Mouse (Mus musculus): ENCODE measurements around the gene 1190007I07Rik. TPM values are rescaled to one million over a fixed set of nuclear protein-coding genes. Genes with fewer than 3 reads are reported as not detected.

1190007I07Rik gene
- polyA plus RNA-seq, 1 experiment from 2014 or later, result 44.9 TPM

DNA sequence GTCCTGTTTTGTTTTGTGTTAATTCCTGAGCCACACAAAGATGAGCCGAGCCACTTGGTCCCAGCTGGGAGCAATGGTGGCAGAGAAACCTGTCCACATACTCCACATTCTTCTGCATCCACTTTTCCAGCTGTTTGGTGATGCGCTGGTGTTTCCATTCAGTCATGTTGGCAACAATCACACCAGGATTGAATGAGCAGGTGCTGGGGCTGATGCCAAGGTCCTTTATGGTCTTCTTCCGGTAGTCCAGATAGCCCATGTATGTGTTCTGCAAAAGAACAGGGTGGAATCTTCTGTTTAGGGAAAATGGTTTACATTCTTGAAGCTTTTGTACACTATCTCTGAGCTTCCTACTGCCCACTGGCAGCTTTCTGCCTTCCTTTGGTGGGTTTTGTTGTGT, 31.6 kb upstream of the 1190007I07Rik start:
- H3K27ac ChIP-seq (replicated peaks in 1 of 2; ENCODE audit: control insufficient read depth in 1 of 2, insufficient read depth in 1 of 2, low read depth in 2 of 2, low read length in 2 of 2), result no peak overlapping the region
- H3K27me3 ChIP-seq (ENCODE audit: control insufficient read depth, insufficient read depth, low read length), result no peaks in the 10 kb centered on the region
- H3K9ac ChIP-seq (ENCODE audit: low read length), result no peak overlapping the region
- H3K36me3 ChIP-seq (ENCODE audit: control insufficient read depth, insufficient read depth, low read length), result peaks cover 18% of the 10 kb centered on the region
- H3K4me1 ChIP-seq (ENCODE audit: control insufficient read depth in 2 of 2, insufficient read depth in 2 of 2, low read length in 2 of 2), result no peaks in the 10 kb centered on the region
- H3K4me2 ChIP-seq (ENCODE audit: low read length), result no peak overlapping the region
- ATAC-seq (ENCODE audit: insufficient number of reproducible peaks, insufficient read depth, low FRiP score, low read depth), result no peak
- H3K4me3 ChIP-seq (ENCODE audit: control insufficient read depth in 1 of 2, insufficient read depth in 1 of 2, low read depth in 1 of 2, low read length in 2 of 2), result no peak overlapping the region
- 77% methylated on average over 3 of the region's 3 CpGs for WGBS
- H3K9me3 ChIP-seq (ENCODE audit: control insufficient read depth, low read length), result no peaks in the 10 kb centered on the region

DNA sequence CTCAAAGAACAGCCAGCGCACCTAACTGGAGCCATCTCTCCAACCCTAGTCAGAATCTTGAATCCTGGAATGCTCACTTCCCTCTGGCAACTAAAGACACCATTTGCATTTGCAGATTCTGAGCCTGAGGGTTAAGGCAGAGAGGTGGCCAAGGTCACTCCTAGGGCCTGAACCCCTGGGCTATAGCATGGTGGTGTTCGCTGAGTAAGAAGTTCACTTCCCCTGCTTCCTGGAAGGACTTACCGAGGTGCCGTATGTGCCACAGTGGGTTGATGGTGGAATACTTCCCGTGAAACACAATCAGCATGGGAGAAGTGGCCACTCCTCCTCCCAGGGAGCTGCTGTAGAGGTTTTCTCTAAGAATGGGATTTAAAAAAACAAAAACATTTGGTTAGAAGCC, 29.6 kb upstream of the 1190007I07Rik start:
- H3K27ac ChIP-seq (replicated peaks in 1 of 2; ENCODE audit: control insufficient read depth in 1 of 2, insufficient read depth in 1 of 2, low read depth in 2 of 2, low read length in 2 of 2), result no peak overlapping the region
- H3K27me3 ChIP-seq (ENCODE audit: control insufficient read depth, insufficient read depth, low read length), result no peaks in the 10 kb centered on the region
- no peaks in the 10 kb centered on the region for H3K4me1 ChIP-seq (ENCODE audit: control insufficient read depth in 2 of 2, insufficient read depth in 2 of 2, low read length in 2 of 2)
- peaks cover 27% of the 10 kb centered on the region for H3K36me3 ChIP-seq (ENCODE audit: control insufficient read depth, insufficient read depth, low read length)
- no peak overlapping the region for H3K4me2 ChIP-seq (ENCODE audit: low read length)
- H3K9ac ChIP-seq (ENCODE audit: low read length), result no peak overlapping the region
- no peak overlapping the region for H3K4me3 ChIP-seq (ENCODE audit: control insufficient read depth in 1 of 2, insufficient read depth in 1 of 2, low read depth in 1 of 2, low read length in 2 of 2)
- ATAC-seq (ENCODE audit: insufficient number of reproducible peaks, insufficient read depth, low FRiP score, low read depth), result no peak
- 58% methylated on average over 5 of the region's 5 CpGs for WGBS
- no peaks in the 10 kb centered on the region for H3K9me3 ChIP-seq (ENCODE audit: control insufficient read depth, low read length)

DNA sequence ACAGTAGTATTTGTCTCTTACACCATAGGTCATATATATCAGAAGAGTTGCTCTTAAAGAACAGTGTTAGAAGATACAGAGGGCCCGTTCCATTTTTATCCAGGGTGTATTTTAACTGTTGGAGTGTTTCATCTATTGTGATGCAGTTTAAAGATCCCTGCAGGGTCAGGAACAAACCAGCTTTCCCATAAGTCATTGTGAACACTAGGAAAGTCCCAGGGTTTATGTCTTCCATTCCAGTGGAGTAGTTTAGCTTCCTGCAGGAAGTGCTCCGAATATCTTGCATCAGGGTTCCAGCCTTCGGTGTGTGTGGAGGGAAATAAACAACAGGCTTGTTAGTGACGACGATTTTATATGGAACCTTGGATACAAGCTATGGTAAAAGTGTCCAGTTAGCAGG, 28.2 kb upstream of the 1190007I07Rik start:
- H3K9ac ChIP-seq (ENCODE audit: low read length), result no peak overlapping the region
- no peak overlapping the region for H3K4me3 ChIP-seq (ENCODE audit: control insufficient read depth in 1 of 2, insufficient read depth in 1 of 2, low read depth in 1 of 2, low read length in 2 of 2)
- no peak overlapping the region for H3K4me2 ChIP-seq (ENCODE audit: low read length)
- H3K9me3 ChIP-seq (ENCODE audit: control insufficient read depth, low read length), result no peaks in the 10 kb centered on the region
- ATAC-seq (ENCODE audit: insufficient number of reproducible peaks, insufficient read depth, low FRiP score, low read depth), result no peak
- no peaks in the 10 kb centered on the region for H3K27me3 ChIP-seq (ENCODE audit: control insufficient read depth, insufficient read depth, low read length)
- peaks cover 41% of the 10 kb centered on the region for H3K36me3 ChIP-seq (ENCODE audit: control insufficient read depth, insufficient read depth, low read length)
- no peak overlapping the region for H3K27ac ChIP-seq (replicated peaks in 1 of 2; ENCODE audit: control insufficient read depth in 1 of 2, insufficient read depth in 1 of 2, low read depth in 2 of 2, low read length in 2 of 2)
- WGBS, result 84% methylated on average over 5 of the region's 5 CpGs
- H3K4me1 ChIP-seq (ENCODE audit: control insufficient read depth in 2 of 2, insufficient read depth in 2 of 2, low read length in 2 of 2), result no peaks in the 10 kb centered on the region

DNA sequence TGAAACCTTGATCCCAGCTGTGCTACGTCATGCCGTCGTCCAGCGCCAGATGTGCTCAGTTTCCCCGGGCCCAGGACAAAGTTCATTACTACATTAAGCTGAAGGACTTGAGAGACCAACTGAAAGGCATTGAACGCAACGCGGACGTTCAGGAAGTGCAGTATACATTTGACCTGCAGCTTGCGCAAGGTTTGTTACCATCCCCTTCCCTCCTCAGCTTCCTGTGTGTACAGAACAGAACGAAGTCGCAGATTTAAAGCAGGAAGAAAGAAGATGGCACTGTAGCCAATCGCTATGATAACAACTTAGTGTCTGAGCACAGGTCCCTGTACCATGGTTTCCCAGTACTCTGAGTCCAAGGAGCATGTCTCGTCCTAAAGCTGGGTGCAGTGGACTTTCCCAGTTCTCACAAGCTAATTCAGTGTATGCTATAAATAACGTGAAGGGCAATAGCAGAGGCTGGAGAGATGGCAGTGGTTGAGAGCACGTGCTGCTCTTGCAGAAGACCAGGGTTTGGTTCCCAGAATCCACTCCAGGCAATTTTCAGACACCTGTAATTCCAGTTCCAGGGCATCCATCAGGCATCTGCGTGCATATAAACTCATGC, 24.3 kb upstream of the 1190007I07Rik start:
- H3K4me3 ChIP-seq (ENCODE audit: control insufficient read depth in 1 of 2, insufficient read depth in 1 of 2, low read depth in 1 of 2, low read length in 2 of 2), result no peak overlapping the region
- peaks cover 77% of the 10 kb centered on the region for H3K36me3 ChIP-seq (ENCODE audit: control insufficient read depth, insufficient read depth, low read length)
- ATAC-seq (ENCODE audit: insufficient number of reproducible peaks, insufficient read depth, low FRiP score, low read depth), result no peak

DNA sequence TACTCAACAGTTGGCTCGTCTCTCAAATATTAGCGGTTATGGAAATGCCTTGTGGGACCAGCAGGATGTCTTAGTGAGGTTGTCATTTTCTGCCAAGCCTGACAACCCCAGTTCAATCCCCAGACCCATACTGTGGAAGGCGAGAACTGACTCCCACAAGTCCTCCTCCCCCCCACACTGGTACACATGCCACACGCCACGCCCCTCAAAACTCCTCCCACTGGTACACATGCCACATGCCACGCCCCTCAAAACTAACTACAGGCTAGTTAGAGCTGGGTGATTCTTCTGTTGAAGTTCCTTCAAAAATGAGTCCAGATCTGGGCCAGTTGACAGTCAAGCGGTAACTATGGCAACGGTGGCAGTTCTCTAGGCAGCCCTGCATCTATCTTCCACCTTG, 23.1 kb upstream of the 1190007I07Rik start:
- Histone ChIP-seq H3K9me3 (ENCODE audit: control insufficient read depth, low read length) (no peaks in the 10 kb centered on the region), H3K27me3 (ENCODE audit: control insufficient read depth, insufficient read depth, low read length) (no peaks in the 10 kb centered on the region), H3K9ac (ENCODE audit: low read length) (no peak overlapping the region), H3K4me2 (ENCODE audit: low read length) (no peak overlapping the region), H3K4me1 (ENCODE audit: control insufficient read depth in 2 of 2, insufficient read depth in 2 of 2, low read length in 2 of 2) (no peaks in the 10 kb centered on the region), H3K36me3 (ENCODE audit: control insufficient read depth, insufficient read depth, low read length) (peaks cover 81% of the 10 kb centered on the region), H3K4me3 (ENCODE audit: control insufficient read depth in 1 of 2, insufficient read depth in 1 of 2, low read depth in 1 of 2, low read length in 2 of 2) (no peak overlapping the region), H3K27ac (replicated peaks in 1 of 2; ENCODE audit: control insufficient read depth in 1 of 2, insufficient read depth in 1 of 2, low read depth in 2 of 2, low read length in 2 of 2) (no peak overlapping the region)
- 94% methylated on average over 8 of the region's 8 CpGs for WGBS
- ATAC-seq (ENCODE audit: insufficient number of reproducible peaks, insufficient read depth, low FRiP score, low read depth), result no peak

More for the DNA sequence above, 24.3 kb upstream of the 1190007I07Rik start:
- H3K9ac ChIP-seq (ENCODE audit: low read length), result no peak overlapping the region
- H3K27me3 ChIP-seq (ENCODE audit: control insufficient read depth, insufficient read depth, low read length), result no peaks in the 10 kb centered on the region
- no peaks in the 10 kb centered on the region for H3K9me3 ChIP-seq (ENCODE audit: control insufficient read depth, low read length)
- WGBS, result 83% methylated on average over 17 of the region's 17 CpGs
- H3K4me2 ChIP-seq (ENCODE audit: low read length), result no peak overlapping the region
- no peaks in the 10 kb centered on the region for H3K4me1 ChIP-seq (ENCODE audit: control insufficient read depth in 2 of 2, insufficient read depth in 2 of 2, low read length in 2 of 2)
- H3K27ac ChIP-seq (replicated peaks in 1 of 2; ENCODE audit: control insufficient read depth in 1 of 2, insufficient read depth in 1 of 2, low read depth in 2 of 2, low read length in 2 of 2), result no peak overlapping the region

DNA sequence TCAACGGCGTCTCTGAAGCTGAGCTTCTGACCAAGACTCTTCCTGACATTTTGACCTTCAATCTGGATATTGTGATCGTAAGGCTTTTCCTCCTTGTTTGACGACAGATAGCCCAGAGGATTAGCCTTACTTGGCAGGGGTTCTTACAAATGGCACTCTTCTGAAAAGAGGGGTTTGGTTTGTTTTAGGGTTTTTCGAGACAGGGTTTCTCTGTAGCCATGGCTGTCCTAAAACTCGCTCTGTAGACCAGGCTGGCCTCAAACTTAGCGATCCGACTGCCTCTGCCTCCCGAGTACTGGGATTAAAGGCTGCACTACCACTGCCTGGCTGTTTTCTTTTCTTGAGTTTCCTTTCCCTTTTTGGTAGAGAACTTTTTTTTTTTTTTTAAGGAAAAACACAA, 18.5 kb upstream of the 1190007I07Rik start:
- WGBS, result 91% methylated on average over 9 of the region's 9 CpGs
- H3K4me2 ChIP-seq (ENCODE audit: low read length), result no peak overlapping the region
- peaks cover 96% of the 10 kb centered on the region for H3K36me3 ChIP-seq (ENCODE audit: control insufficient read depth, insufficient read depth, low read length)
- H3K4me3 ChIP-seq (ENCODE audit: control insufficient read depth in 1 of 2, insufficient read depth in 1 of 2, low read depth in 1 of 2, low read length in 2 of 2), result no peak overlapping the region
- H3K9ac ChIP-seq (ENCODE audit: low read length), result no peak overlapping the region
- ATAC-seq (ENCODE audit: insufficient number of reproducible peaks, insufficient read depth, low FRiP score, low read depth), result no peak
- no peak overlapping the region for H3K27ac ChIP-seq (replicated peaks in 1 of 2; ENCODE audit: control insufficient read depth in 1 of 2, insufficient read depth in 1 of 2, low read depth in 2 of 2, low read length in 2 of 2)
- no peaks in the 10 kb centered on the region for H3K9me3 ChIP-seq (ENCODE audit: control insufficient read depth, low read length)
- H3K4me1 ChIP-seq (ENCODE audit: control insufficient read depth in 2 of 2, insufficient read depth in 2 of 2, low read length in 2 of 2), result no peaks in the 10 kb centered on the region
- H3K27me3 ChIP-seq (ENCODE audit: control insufficient read depth, insufficient read depth, low read length), result no peaks in the 10 kb centered on the region

DNA sequence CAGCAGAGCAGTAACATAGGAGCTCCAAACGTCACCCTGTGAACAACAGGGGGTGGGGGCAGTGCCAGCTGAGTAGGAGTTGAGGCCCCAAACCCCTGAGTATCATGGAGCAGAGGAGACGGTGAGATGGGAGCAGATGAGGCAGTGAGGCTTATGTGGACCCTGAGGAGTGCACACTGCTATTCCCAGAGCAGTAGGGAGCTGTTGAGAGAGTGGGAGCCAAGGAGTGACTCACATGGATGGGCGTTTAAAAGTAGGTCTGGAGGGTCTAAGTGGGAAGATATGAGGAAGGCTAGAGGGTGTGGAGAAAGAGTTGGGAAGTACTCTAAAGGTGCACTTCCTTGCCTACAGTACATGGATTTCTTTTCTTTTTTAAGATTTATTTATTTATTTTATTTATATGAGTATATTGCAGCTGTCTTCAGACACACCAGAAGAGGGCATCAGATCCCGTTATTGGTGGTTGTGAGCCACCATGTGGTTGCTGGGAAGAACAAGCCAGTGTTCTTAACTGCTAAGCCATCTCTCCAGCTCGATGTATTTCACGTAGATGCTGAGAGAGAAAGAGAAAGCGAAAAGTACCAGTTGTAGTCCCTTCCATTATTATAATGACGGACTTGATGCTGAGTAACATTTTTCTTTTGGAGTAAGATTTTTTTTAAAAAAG, 16.1 kb upstream of the 1190007I07Rik start:
- Histone ChIP-seq H3K27ac (replicated peaks in 1 of 2; ENCODE audit: control insufficient read depth in 1 of 2, insufficient read depth in 1 of 2, low read depth in 2 of 2, low read length in 2 of 2) (no peak overlapping the region), H3K4me1 (ENCODE audit: control insufficient read depth in 2 of 2, insufficient read depth in 2 of 2, low read length in 2 of 2) (no peaks in the 10 kb centered on the region), H3K4me3 (ENCODE audit: control insufficient read depth in 1 of 2, insufficient read depth in 1 of 2, low read depth in 1 of 2, low read length in 2 of 2) (no peak overlapping the region), H3K4me2 (ENCODE audit: low read length) (no peak overlapping the region), H3K36me3 (ENCODE audit: control insufficient read depth, insufficient read depth, low read length) (peaks cover 80% of the 10 kb centered on the region), H3K27me3 (ENCODE audit: control insufficient read depth, insufficient read depth, low read length) (no peaks in the 10 kb centered on the region), H3K9me3 (ENCODE audit: control insufficient read depth, low read length) (no peaks in the 10 kb centered on the region), H3K9ac (ENCODE audit: low read length) (no peak overlapping the region)
- ATAC-seq (ENCODE audit: insufficient number of reproducible peaks, insufficient read depth, low FRiP score, low read depth), result no peak
- 91% methylated on average over 8 of the region's 8 CpGs for WGBS

DNA sequence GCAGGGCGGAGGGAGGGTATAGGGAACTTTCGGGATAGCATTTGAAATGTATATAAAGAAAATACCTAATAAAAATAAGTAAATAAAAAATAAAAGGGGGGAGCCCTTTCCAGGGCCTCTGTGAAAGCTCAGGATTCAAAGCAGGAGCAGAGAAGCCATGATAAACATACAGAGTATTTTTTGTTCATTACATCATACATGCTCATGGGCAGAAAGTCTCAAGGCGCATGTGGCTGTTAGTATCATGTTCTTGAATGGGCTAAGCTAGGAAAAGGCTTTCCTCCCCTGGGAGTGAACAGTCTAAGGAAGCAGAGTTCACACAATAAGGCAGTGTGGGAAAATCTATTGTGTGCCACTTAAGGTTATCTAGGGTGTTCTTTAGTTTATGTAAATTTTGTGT, 13.3 kb upstream of the 1190007I07Rik start:
- H3K4me1 ChIP-seq (ENCODE audit: control insufficient read depth in 2 of 2, insufficient read depth in 2 of 2, low read length in 2 of 2), result peaks cover 0 to 5% of the 10 kb centered on the region in 2 experiments; a peak in 1 of 4 replicates
- H3K4me2 ChIP-seq (ENCODE audit: low read length), result no peak overlapping the region
- no peaks in the 10 kb centered on the region for H3K27me3 ChIP-seq (ENCODE audit: control insufficient read depth, insufficient read depth, low read length)
- no peaks in the 10 kb centered on the region for H3K9me3 ChIP-seq (ENCODE audit: control insufficient read depth, low read length)
- H3K36me3 ChIP-seq (ENCODE audit: control insufficient read depth, insufficient read depth, low read length), result peaks cover 67% of the 10 kb centered on the region
- 88% methylated on average over 3 of the region's 3 CpGs for WGBS
- H3K27ac ChIP-seq (replicated peaks in 1 of 2; ENCODE audit: control insufficient read depth in 1 of 2, insufficient read depth in 1 of 2, low read depth in 2 of 2, low read length in 2 of 2), result no peak overlapping the region
- no peak overlapping the region for H3K9ac ChIP-seq (ENCODE audit: low read length)
- no peak for ATAC-seq (ENCODE audit: insufficient number of reproducible peaks, insufficient read depth, low FRiP score, low read depth)
- H3K4me3 ChIP-seq (ENCODE audit: control insufficient read depth in 1 of 2, insufficient read depth in 1 of 2, low read depth in 1 of 2, low read length in 2 of 2), result no peak overlapping the region
